Mouse (Mus musculus): ENCODE data around the gene Lrrc63. TPM values are rescaled to one million over a fixed set of nuclear protein-coding genes. Genes with fewer than 3 reads are reported as not detected.
A peak's percentile ranks its signal among the peaks of the same experiment; 100 is the strongest.

The Lrrc63 gene
- polyA plus RNA-seq, 1 experiment = not detected

DNA sequence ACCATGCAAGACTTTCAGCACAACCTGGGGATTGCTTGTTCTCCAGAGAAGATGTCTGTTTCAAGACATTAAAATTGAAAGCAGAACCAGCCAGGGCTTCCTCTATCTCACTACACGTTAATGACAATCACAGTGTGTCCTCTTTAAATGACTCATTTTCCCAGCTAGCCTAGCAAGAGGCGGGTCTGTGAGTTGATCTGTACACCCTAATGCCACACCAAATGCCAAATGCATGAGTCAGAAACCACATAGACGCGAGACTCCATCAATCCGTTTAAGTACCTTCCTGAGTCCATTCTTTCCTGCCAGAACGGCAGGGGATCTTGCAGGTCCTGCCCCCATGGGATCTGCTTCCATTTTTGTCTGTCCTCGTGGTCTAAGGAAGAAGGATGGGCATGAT, 85.5 kb downstream of the Lrrc63 start:
- Histone ChIP-seq H3K4me3 (ENCODE audit: insufficient read depth, low read length) (no peak overlapping the region), H3K27ac (ENCODE audit: insufficient read depth, low read length) (peak overlapping the region; percentile 35; the same call in 1 of the 2 replicates), H3K4me1 (ENCODE audit: control insufficient read depth, insufficient read depth, low read length) (peaks cover 4% of the 10 kb centered on the region; the same call in 1 of the 2 replicates)
- TF ChIP-seq POLR2A (IDR thresholded peaks at IDR 0.05; ENCODE audit: low read depth, low read length) = no peak
- TF ChIP-seq CTCF (IDR thresholded peaks at IDR 0.05; ENCODE audit: borderline replicate concordance, insufficient read depth, low read length) = no peak

DNA sequence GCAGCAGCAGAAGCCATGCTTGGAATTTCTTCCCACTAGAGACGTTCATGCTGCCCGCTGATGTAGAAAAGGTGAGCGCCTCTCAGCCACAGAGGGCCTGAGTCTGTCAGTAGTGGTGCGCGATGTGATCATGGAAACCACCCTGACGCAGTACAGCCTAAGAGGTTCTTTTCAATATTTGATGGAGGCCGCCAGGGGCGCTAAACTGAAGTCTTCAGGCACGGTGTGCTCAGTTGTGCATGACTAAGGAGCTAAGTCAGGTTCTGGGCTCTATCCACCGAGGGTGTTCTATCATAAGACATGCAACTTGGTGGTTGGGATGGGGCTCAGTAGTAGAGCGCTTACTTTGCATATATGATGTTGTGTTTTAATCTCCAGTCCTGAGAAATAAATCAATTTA, 95.2 kb downstream of the Lrrc63 start:
- TF ChIP-seq CTCF (IDR thresholded peaks at IDR 0.05; ENCODE audit: borderline replicate concordance, insufficient read depth, low read length) (no peak), POLR2A (IDR thresholded peaks at IDR 0.05; ENCODE audit: low read depth, low read length) (no peak)
- H3K4me3 ChIP-seq (ENCODE audit: insufficient read depth, low read length) = no peak overlapping the region

More for the DNA sequence above, 95.2 kb downstream of the Lrrc63 start:
- H3K27ac ChIP-seq (ENCODE audit: insufficient read depth, low read length) = no peak overlapping the region
- H3K4me1 ChIP-seq (ENCODE audit: control insufficient read depth, insufficient read depth, low read length) = no peaks in the 10 kb centered on the region

Other genes with a start within 250 kb of the Lrrc63 start
- 13.3 and 13.4 TPM in 2 replicates for gene Lrch1, start 183.0 kb downstream of the Lrrc63 start, polyA plus RNA-seq (2011; ENCODE audit: insufficient read length, low read depth, missing spikeins)
- gene Rubcnl, start 114.9 kb downstream of the Lrrc63 start, polyA plus RNA-seq (2011; ENCODE audit: insufficient read length, low read depth, missing spikeins) = 0.54 and 0.58 TPM in 2 replicates
- gene Lcp1, start 220 bp upstream of the Lrrc63 start, polyA plus RNA-seq (2011; ENCODE audit: insufficient read length, low read depth, missing spikeins) = 1.0 and 8.6 TPM in 2 replicates
- gene Cpb2, start 111.4 kb upstream of the Lrrc63 start, polyA plus RNA-seq (2011; ENCODE audit: insufficient read length, low read depth, missing spikeins) = not detected in 2 replicates
- gene Zc3h13, start 153.5 kb upstream of the Lrrc63 start, polyA plus RNA-seq (2011; ENCODE audit: insufficient read length, low read depth, missing spikeins) = 24.0 and 24.9 TPM in 2 replicates

Measured in embryonic fibroblast, embryonic 13.5 days (primary cell).